Mouse (Mus musculus) urinary bladder, postnatal 0 days (tissue): ENCODE results near the gene Acap3. TPM values are rescaled to one million over a fixed set of nuclear protein-coding genes. Genes with fewer than 3 reads are reported as not detected.

ENCODE experiments used
- microRNA-seq: library from miRNA; unstranded; fragments of <30 nt; microRNA quantifications from one replicate; pipeline ENCODE4, GENCODE M21; 2016
- polyA plus RNA-seq: library from polyadenylated mRNA; unstranded; fragments of >200 nt; fragmentation: Nextera tagmentation; extraction: Ambion mirVana; gene quantifications from 2 replicates; pipeline ENCODE4 v1.2.1, GENCODE M21; 2015

The Acap3 gene
- polyA plus RNA-seq = 9.9 and 10.4 TPM in 2 replicates

GRCm38 (mm10) chr4:155891551-155892001 lies at the start of gene Acap3, which contains the start of gene Pusl1:
Gene Acap3, plus strand, starts transcription at chr4:155891822.
Gene Pusl1, minus strand, starts transcription at chr4:155891781.

GRCm38 (mm10) chr4:155846871-155847578 lies 44.6 kb upstream of the Acap3 start, which contains the start of gene Dvl1:
Gene Dvl1, plus strand, starts transcription at chr4:155847402.

GRCm38 (mm10) chr4:155863001-155863400 lies 28.6 kb upstream of the Acap3 start, which contains the start of gene Tas1r3:
Gene Tas1r3, minus strand, starts transcription at chr4:155863362.

GRCm38 (mm10) chr4:155869317-155870033 lies 22.1 kb upstream of the Acap3 start, which contains the start of the genes Cptp and Ints11:
Gene Cptp, minus strand, starts transcription at chr4:155869440.
Gene Ints11, plus strand, starts transcription at chr4:155869546.

GRCm38 (mm10) chr4:155943534-155944249 lies 52.1 kb downstream of the Acap3 start, which contains the start of gene Ube2j2:
Gene Ube2j2, plus strand, starts transcription at chr4:155943831.

Small RNAs within 50 kb of the gene (microRNA-seq; reads per million reads assigned to microRNA genes)
- not detected for gene Gm22991

Other genes with a start within 250 kb of the Acap3 start
- not detected in 2 replicates for gene Gm10563, start 246.4 kb upstream of the Acap3 start, polyA plus RNA-seq
- gene Mmp23, start 238.4 kb upstream of the Acap3 start, polyA plus RNA-seq = 143 and 158 TPM in 2 replicates
- gene Mib2, start 222.6 kb upstream of the Acap3 start, polyA plus RNA-seq = 10.8 and 11.4 TPM in 2 replicates
- gene Fndc10, start 197.5 kb upstream of the Acap3 start, polyA plus RNA-seq = 10.4 and 10.8 TPM in 2 replicates
- 133 and 144 TPM in 2 replicates for gene Ssu72, start 187.0 kb upstream of the Acap3 start, polyA plus RNA-seq
- 0.35 and 0.58 TPM in 2 replicates for gene Tmem240, start 157.0 kb upstream of the Acap3 start, polyA plus RNA-seq
- gene Atad3a, start 130.7 kb upstream of the Acap3 start, polyA plus RNA-seq = 43.9 and 46.1 TPM in 2 replicates
- gene Vwa1, start 117.1 kb upstream of the Acap3 start, polyA plus RNA-seq = 47.5 and 51.7 TPM in 2 replicates
- 0.40 and 0.45 TPM in 2 replicates for gene Tmem88b, start 105.9 kb upstream of the Acap3 start, polyA plus RNA-seq
- 0.16 and 0.24 TPM in 2 replicates for gene Ankrd65, start 101.4 kb upstream of the Acap3 start, polyA plus RNA-seq
- gene Mrpl20, start 88.9 kb upstream of the Acap3 start, polyA plus RNA-seq = 437 and 466 TPM in 2 replicates
- 104 and 106 TPM in 2 replicates for gene Ccnl2, start 79.3 kb upstream of the Acap3 start, polyA plus RNA-seq
- 119 and 125 TPM in 2 replicates for gene Aurkaip1, start 60.5 kb upstream of the Acap3 start, polyA plus RNA-seq
- gene Mxra8, start 52.1 kb upstream of the Acap3 start, polyA plus RNA-seq = 126 and 133 TPM in 2 replicates
- gene Dvl1, start 44.4 kb upstream of the Acap3 start, polyA plus RNA-seq = 5.5 and 8.2 TPM in 2 replicates
- 0.12 and 0.15 TPM in 2 replicates for gene Tas1r3, start 28.5 kb upstream of the Acap3 start, polyA plus RNA-seq
- 11.3 and 12.5 TPM in 2 replicates for gene Cptp, start 22.4 kb upstream of the Acap3 start, polyA plus RNA-seq
- 27.6 and 27.8 TPM in 2 replicates for gene Ints11, start 22.3 kb upstream of the Acap3 start, polyA plus RNA-seq
- gene Pusl1, start within 50 bp of the Acap3 start, polyA plus RNA-seq = 37.0 and 40.7 TPM in 2 replicates
- 69.0 and 72.3 TPM in 2 replicates for gene Ube2j2, start 52.0 kb downstream of the Acap3 start, polyA plus RNA-seq
- 32.4 and 35.1 TPM in 2 replicates for gene C1qtnf12, start 70.5 kb downstream of the Acap3 start, polyA plus RNA-seq
- 9.5 and 10.8 TPM in 2 replicates for gene B3galt6, start 100.8 kb downstream of the Acap3 start, polyA plus RNA-seq
- gene Sdf4, start 101.0 kb downstream of the Acap3 start, polyA plus RNA-seq = 117 and 120 TPM in 2 replicates
- 0.46 and 0.61 TPM in 2 replicates for gene Tnfrsf4, start 122.0 kb downstream of the Acap3 start, polyA plus RNA-seq
- gene Tnfrsf18, start 134.3 kb downstream of the Acap3 start, polyA plus RNA-seq = 1.2 and 1.8 TPM in 2 replicates
- 1.7 and 2.4 TPM in 2 replicates for gene Ttll10, start 167.6 kb downstream of the Acap3 start, polyA plus RNA-seq
- 5.8 and 6.9 TPM in 2 replicates for gene 9430015G10Rik, start 218.2 kb downstream of the Acap3 start, polyA plus RNA-seq
- 1.2 and 1.4 TPM in 2 replicates for gene Rnf223, start 238.7 kb downstream of the Acap3 start, polyA plus RNA-seq